Mouse (Mus musculus) liver, adult 2 months (tissue): ENCODE data around the gene Nkrf. TPM values are rescaled to one million over a fixed set of nuclear protein-coding genes. Genes with fewer than 3 reads are reported as not detected.

Source experiments
- DNase-seq: peaks from one replicate; pipeline ENCODE4 v3.0.0-alpha.2; 2011; ENCODE audit warnings: low read depth, low spot score; ENCODE audit errors: extremely low read depth
- H3K27ac ChIP-seq: fragments of 200-500 bp; replicated peaks from 2 replicates; pipeline ENCODE4 v1.5.1; 2012; ENCODE audit warnings: low read depth, mild to moderate bottlenecking, control low read depth, inconsistent platforms, low read length; ENCODE audit not compliant: insufficient read depth
- H3K27me3 ChIP-seq: fragments of 200-500 bp; 2 replicates; pipeline ENCODE4 v1.6.1; 2012; ENCODE audit warnings: mild to moderate bottlenecking, moderate library complexity, low read length, inconsistent platforms; ENCODE audit not compliant: control insufficient read depth, insufficient read depth
- H3K36me3 ChIP-seq: fragments of 200-500 bp; 2 replicates; pipeline ENCODE4 v1.6.1; 2012; ENCODE audit warnings: low read length, inconsistent platforms; ENCODE audit not compliant: control insufficient read depth, insufficient read depth
- H3K4me1 ChIP-seq: fragments of 200-500 bp; 2 replicates; pipeline ENCODE4 v1.6.1; 2011; ENCODE audit warnings: low read length; ENCODE audit not compliant: control insufficient read depth, insufficient read depth
- H3K4me3 ChIP-seq: fragments of 200-500 bp; 2 replicates; pipeline ENCODE4 v1.5.1; 2011; ENCODE audit warnings: low read depth, mild to moderate bottlenecking, control low read depth, low read length, moderate library complexity; ENCODE audit not compliant: insufficient read depth
- H3K79me2 ChIP-seq: fragments of 200-500 bp; 2 replicates; pipeline ENCODE4 v1.6.1; 2012; ENCODE audit warnings: inconsistent platforms, mild to moderate bottlenecking, low read length, moderate library complexity; ENCODE audit not compliant: control insufficient read depth, insufficient read depth
- H3K9ac ChIP-seq: fragments of 200-500 bp; 2 replicates; pipeline ENCODE4 v1.6.1; 2012; ENCODE audit warnings: low read depth, mild to moderate bottlenecking, control low read depth, inconsistent platforms, low read length
- CTCF ChIP-seq: fragments of 200-500 bp; IDR thresholded peaks from 2 replicates; pipeline ENCODE4 v1.5.1; 2011; ENCODE audit warnings: low read depth, low read length, control low read depth
- POLR2A ChIP-seq: fragments of 200-500 bp; IDR thresholded peaks from 2 replicates; pipeline ENCODE4 v1.6.1; 2011; ENCODE audit warnings: low read length, control low read depth; ENCODE audit not compliant: insufficient read depth; ENCODE audit errors: extremely low read depth
- WGBS: fragments of 180-500 bp; shearing (Covaris S2); methylation state at CpG from one replicate; pipeline ENCODE4 v1.1.7; 2018; 5-methylcytosine and 5-hydroxymethylcytosine counted together
- polyA plus RNA-seq: library from polyadenylated mRNA; depleted of rRNA; stranded (reverse); fragments of >200 nt; gene quantifications from 2 replicates; pipeline ENCODE4 v1.2.3, GENCODE M21; 2012; rRNA removed
- total RNA-seq: library from RNA; depleted of rRNA; stranded (reverse); fragments of >200 nt; gene quantifications from 2 replicates; pipeline ENCODE4 v1.2.3, GENCODE M21; 2014; rRNA removed

The Nkrf gene
- total RNA-seq (1.5 and 1.6 TPM in 2 replicates), polyA plus RNA-seq (0.39 TPM in 2 replicates)

- Histone ChIP-seq H3K4me1 (no peaks in the 10 kb centered on the region), H3K36me3 (no peaks in the 10 kb centered on the region), H3K27me3 (no peaks in the 10 kb centered on the region), H3K27ac (peak within 1 kb of the TSS; percentile 58), H3K9ac (peak within 1 kb of the TSS; percentile 79), H3K4me3 (peak within 1 kb of the TSS; percentile 92), H3K79me2 (no peaks in the 10 kb centered on the region; the same call in 1 of the 2 replicates)
- DNase-seq, result no peak
- WGBS, result 4% methylated on average over 31 of the region's 47 CpGs
- TF ChIP-seq CTCF (no peak), POLR2A (no peak)
Observed at GRCm38 (mm10) chrX:36902321-36903114, at the start of gene Nkrf. TSS of gene Nkrf (minus strand) at chrX:36902899.

GRCm38 (mm10) chrX:36941106-36941505, 38.4 kb upstream of the Nkrf start:
- WGBS, result 82% methylated on average over 3 of the region's 3 CpGs
- no peaks in the 10 kb centered on the region for H3K27me3 ChIP-seq

GRCm38 (mm10) chrX:36939806-36940413, 37.2 kb upstream of the Nkrf start:
- Histone ChIP-seq H3K27me3 (no peaks in the 10 kb centered on the region), H3K9ac (no peak overlapping the region), H3K27ac (no peak overlapping the region), H3K36me3 (no peaks in the 10 kb centered on the region), H3K4me3 (no peak overlapping the region), H3K79me2 (no peaks in the 10 kb centered on the region), H3K4me1 (no peaks in the 10 kb centered on the region)
- peak; percentile 59 for DNase-seq
- no peak for TF ChIP-seq CTCF
- TF ChIP-seq POLR2A, result no peak
- WGBS, result 41% methylated on average over 4 of the region's 4 CpGs

More at GRCm38 (mm10) chrX:36941106-36941505, 38.4 kb upstream of the Nkrf start:
- H3K27ac ChIP-seq, result no peak overlapping the region
- H3K79me2 ChIP-seq, result no peaks in the 10 kb centered on the region
- H3K9ac ChIP-seq, result no peak overlapping the region
- TF ChIP-seq CTCF, result no peak
- no peak for TF ChIP-seq POLR2A
- H3K36me3 ChIP-seq, result no peaks in the 10 kb centered on the region
- no peak overlapping the region for H3K4me3 ChIP-seq
- no peak for DNase-seq
- no peaks in the 10 kb centered on the region for H3K4me1 ChIP-seq

GRCm38 (mm10) chrX:36935326-36935966, 32.7 kb upstream of the Nkrf start:
- Histone ChIP-seq H3K4me1 (no peaks in the 10 kb centered on the region), H3K9ac (no peak overlapping the region), H3K27me3 (no peaks in the 10 kb centered on the region), H3K79me2 (no peaks in the 10 kb centered on the region), H3K4me3 (no peak overlapping the region), H3K36me3 (no peaks in the 10 kb centered on the region), H3K27ac (no peak overlapping the region)
- no peak for TF ChIP-seq CTCF
- TF ChIP-seq POLR2A, result no peak
- DNase-seq, result no peak
- 84% methylated on average over 7 of the region's 7 CpGs for WGBS

- WGBS, result 33% methylated on average over 1 of the region's 1 CpGs
- peak; percentile 12 for DNase-seq
- Histone ChIP-seq H3K36me3 (no peaks in the 10 kb centered on the region), H3K27ac (no peak overlapping the region), H3K4me3 (no peak overlapping the region), H3K79me2 (no peaks in the 10 kb centered on the region), H3K4me1 (no peaks in the 10 kb centered on the region), H3K9ac (no peak overlapping the region), H3K27me3 (no peaks in the 10 kb centered on the region)
- TF ChIP-seq CTCF, result 0 out of 2 replicates have a peak, but pooled peaks have one; percentile 4
- TF ChIP-seq POLR2A, result no peak
Observed at GRCm38 (mm10) chrX:36930574-36930973, 27.9 kb upstream of the Nkrf start.
